Mouse (Mus musculus) olfactory bulb, adult 2 months (tissue): ENCODE data around the gene Aktip.

Experiments used
- CTCF ChIP-seq: fragments of 200-500 bp; IDR thresholded peaks from 2 replicates; pipeline ENCODE4 v1.5.1; 2012; ENCODE audit warnings: low read depth, mild to moderate bottlenecking, low read length, moderate library complexity; ENCODE audit not compliant: insufficient read depth
- POLR2A ChIP-seq: fragments of 200-500 bp; IDR thresholded peaks from 2 replicates; pipeline ENCODE4 v1.6.1; 2012; ENCODE audit warnings: mild to moderate bottlenecking, low read depth, low read length, moderate library complexity; ENCODE audit not compliant: insufficient read depth

- no peak for TF ChIP-seq POLR2A
- TF ChIP-seq CTCF, result no peak
Observed at GRCm38 (mm10) chr8:91149298-91149697, 50.5 kb downstream of the Aktip start.
